ENCODE assay signal across 8 mouse cellular contexts in the genomic region with DNA sequence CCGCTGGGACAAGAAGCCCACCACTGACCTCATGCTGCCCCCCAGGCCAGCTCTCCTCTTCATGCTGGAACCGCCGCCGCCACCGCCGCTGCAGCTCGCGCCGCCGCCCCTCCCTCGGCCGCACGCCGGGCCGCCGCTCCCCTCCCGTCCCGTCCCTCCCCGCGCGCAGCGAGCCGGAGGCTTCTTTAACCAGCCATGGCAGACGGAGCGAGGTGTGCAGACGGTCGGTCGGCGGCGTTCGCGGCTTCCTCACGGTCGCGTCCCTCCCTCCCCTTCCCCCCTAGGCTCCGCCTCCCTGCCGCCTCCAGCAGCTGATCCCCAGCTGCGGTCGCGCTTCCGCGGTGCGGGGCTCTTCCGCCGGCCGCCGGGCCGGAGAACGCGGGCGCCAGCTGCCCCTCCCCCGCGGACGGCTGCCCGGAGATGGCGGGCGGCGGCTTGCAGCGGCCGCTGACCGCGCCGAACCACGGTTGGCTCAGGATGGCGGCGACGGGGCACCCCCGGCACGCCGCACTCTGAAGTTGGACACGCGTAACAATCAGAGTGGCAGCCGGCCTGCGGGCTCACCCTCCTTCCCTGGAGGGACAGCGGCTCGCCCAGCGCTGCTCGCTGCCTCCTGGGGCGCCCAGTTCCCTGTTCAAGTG. TPM values are rescaled to one million over a fixed set of nuclear protein-coding genes. Genes with fewer than 3 reads are reported as not detected.
DNase-seq lines count a peak whose midpoint lies in the region; ATAC-seq lines count a peak whose summit lies in the region.

A gene (minus strand): TSS at position 266 of the 641 bp plus-strand sequence.

- peak within 1 kb of the TSS; percentile 50 for H3K4me2 ChIP-seq in hindbrain, embryonic 14.5 days (replicated peaks)

- peak within 1 kb of the TSS; percentile 95 for H3K9ac ChIP-seq in hindbrain, embryonic 14.5 days

- H3K27ac ChIP-seq in hindbrain, embryonic 14.5 days: peak within 1 kb of the TSS; percentile 98

- peaks cover 13% of the 10 kb centered on the region for H3K4me1 ChIP-seq in hindbrain, embryonic 14.5 days (replicated peaks; ENCODE audit: control insufficient read depth, insufficient read depth, low read length)

- H3K27me3 ChIP-seq in hindbrain, embryonic 14.5 days (ENCODE audit: control insufficient read depth, insufficient read depth, low read length): no peaks in the 10 kb centered on the region

- 1% methylated on average over 51 of the region's 79 CpGs for WGBS in hindbrain, embryonic 14.5 days

- H3K4me3 ChIP-seq in hindbrain, embryonic 14.5 days (replicated peaks; ENCODE audit: low read length): peak within 1 kb of the TSS; percentile 77

- H3K9me3 ChIP-seq in hindbrain, embryonic 14.5 days (ENCODE audit: control insufficient read depth, low read length): no peaks in the 10 kb centered on the region

- peaks cover 6% of the 10 kb centered on the region; the same call in 1 of the 2 replicates for H3K36me3 ChIP-seq in hindbrain, embryonic 14.5 days (replicated peaks; ENCODE audit: control insufficient read depth, insufficient read depth)

- peak; percentile 55 for DNase-seq in T-cell, adult 2 months (ENCODE audit: low spot score)
- DNase-seq in cerebellum, postnatal 36 days: peak; percentile 70 to 79
- DNase-seq in frontal cortex, postnatal 36 days (ENCODE audit: low spot score in 2 of 2): peak; percentile 71 to 75
- peak; percentile 74 for DNase-seq in hindbrain, embryonic 14.5 days (ENCODE audit: low spot score)
- peak; percentile 72 to 80 for DNase-seq in layer of hippocampus, postnatal 36 days
- peak; percentile 74 for DNase-seq in lung, postnatal 25 days (ENCODE audit: low spot score)
- DNase-seq in retina, embryonic 14.5 days (ENCODE audit: low spot score): peak; percentile 84
- DNase-seq in thymus, postnatal 36 days: peak; percentile 84 to 87

- peak; percentile 86 for ATAC-seq in hindbrain, embryonic 14.5 days (ENCODE audit: low FRiP score)

RNA-seq across cellular contexts. Expression of the gene that starts here (rescaled TPM):
- polyA plus RNA-seq in hindbrain, embryonic 14.5 days (2014; fragmentation: Nextera tagmentation; extraction: Ambion mirVana): 24.3 and 24.9 TPM in 2 replicates
- 10 to 100 TPM; 68.5 to 74.0 TPM for total RNA-seq in layer of hippocampus, postnatal 36 days (2021)

Comparison
In these comparisons a context has a peak if more than half of its experiments do, and no peak if none do; other contexts are left out.
1. Peak in every context shown above with its lines: DNase-seq, ATAC-seq, H3K4me3 ChIP-seq and H3K27ac ChIP-seq.